Mouse (Mus musculus): Measurements from ENCODE around the gene Dcps. TPM values are rescaled to one million over a fixed set of nuclear protein-coding genes. Genes with fewer than 3 reads are reported as not detected.

The Dcps gene
- 10 to 100 TPM in 8 of 26 experiments, 1 to 10 TPM in 18; 1.2 to 21.5 (median 6.3) TPM for total RNA-seq (2018; cell fraction: chromatin; rRNA removed)
- 10 to 100 TPM; 12.9 to 22.9 (median 16.9) TPM for total RNA-seq (2018; cell fraction: cytosol; rRNA removed)
- 10 to 100 TPM in 4 of 26 experiments, 1 to 10 TPM in 22; 2.8 to 17.1 (median 7.0) TPM for total RNA-seq (2018; cell fraction: nucleus; rRNA removed)
- 19.9 to 24.5 TPM (median 20.4 TPM) in 3 replicates for polyA plus RNA-seq (2018)

- under 1% methylated on average over 38 of the region's 38 CpGs for WGBS (ENCODE audit: missing documents)
- peaks cover 9% of the 10 kb centered on the region; the same call in 1 of the 2 replicates for H3K79me2 ChIP-seq (ENCODE audit: inconsistent target)
- peak within 1 kb of the TSS; percentile 82 for H3K4me3 ChIP-seq (ENCODE audit: inconsistent target)
- peak within 1 kb of the TSS; percentile 88 for H3K27ac ChIP-seq
- H3K36me3 ChIP-seq (ENCODE audit: inconsistent target) = peaks cover 3% of the 10 kb centered on the region; the same call in 1 of the 2 replicates
These were observed at the start of gene Dcps for GRCm38 (mm10) chr9:35175251-35176123. Gene Dcps, minus strand, starts transcription at chr9:35176061.

- Histone ChIP-seq H3K79me2 (ENCODE audit: inconsistent target) (no peaks in the 10 kb centered on the region), H3K36me3 (ENCODE audit: inconsistent target) (peaks cover 20% of the 10 kb centered on the region), H3K27ac (no peak overlapping the region), H3K4me3 (ENCODE audit: inconsistent target) (no peak overlapping the region)
- 100% methylated on average over 3 of the region's 3 CpGs for WGBS (ENCODE audit: missing documents)
These were observed 47.6 kb upstream of the Dcps start for GRCm38 (mm10) chr9:35223466-35223865.

- H3K79me2 ChIP-seq (ENCODE audit: inconsistent target) = peaks cover 4% of the 10 kb centered on the region; the same call in 1 of the 2 replicates
- no peak overlapping the region for H3K27ac ChIP-seq
- H3K36me3 ChIP-seq (ENCODE audit: inconsistent target) = peaks cover 64% of the 10 kb centered on the region
- WGBS (ENCODE audit: missing documents) = 100% methylated on average over 1 of the region's 1 CpGs
- no peak overlapping the region for H3K4me3 ChIP-seq (ENCODE audit: inconsistent target)
These were observed 42.1 kb upstream of the Dcps start for GRCm38 (mm10) chr9:35217963-35218362.

DNA sequence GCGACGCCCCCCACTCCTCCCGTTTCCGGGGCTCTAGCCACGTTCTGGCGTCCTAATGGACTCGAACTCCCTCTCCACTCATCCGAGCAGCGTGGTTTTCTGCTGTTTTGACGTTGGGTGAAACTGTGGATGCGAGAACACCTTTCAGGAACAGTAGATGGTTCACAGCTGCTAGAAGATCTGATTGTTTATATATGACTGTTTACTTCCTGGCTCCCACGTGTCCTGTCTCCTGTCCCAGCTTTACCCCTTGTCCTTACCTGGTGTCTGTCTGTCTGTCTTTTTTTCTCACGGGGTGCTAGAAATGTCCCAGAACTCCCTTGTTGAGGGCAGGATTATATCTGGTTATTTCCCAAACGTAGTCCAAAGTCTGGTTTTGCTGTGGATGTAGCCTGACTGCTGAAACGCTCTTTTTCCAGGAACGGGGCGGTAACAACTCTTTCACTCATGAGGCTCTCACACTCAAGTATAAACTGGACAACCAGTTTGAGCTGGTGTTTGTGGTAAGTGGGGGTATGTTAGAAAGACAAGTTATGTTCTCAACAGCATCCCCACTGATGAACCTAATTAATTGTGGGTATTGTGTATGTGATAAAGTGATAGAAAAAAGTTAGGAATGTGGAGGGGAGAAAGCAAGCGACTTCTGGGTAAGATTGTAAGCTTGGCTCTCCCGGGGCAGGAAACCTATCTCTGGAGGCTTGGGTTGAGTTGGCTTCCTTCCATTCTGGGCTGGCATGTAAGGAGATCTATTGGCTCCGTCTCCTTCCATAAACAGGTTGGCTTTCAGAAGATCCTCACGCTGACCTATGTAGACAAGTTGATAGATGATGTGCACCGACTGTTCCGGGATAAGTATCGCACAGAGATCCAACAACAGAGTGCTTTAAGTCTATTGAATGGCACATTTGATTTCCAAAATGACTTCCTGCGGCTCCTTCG is 36.0 kb upstream of the Dcps start:
- peak overlapping the region; percentile 83 for H3K27ac ChIP-seq
- H3K4me3 ChIP-seq (ENCODE audit: inconsistent target) = peak overlapping the region; percentile 100
- WGBS (ENCODE audit: missing documents) = 31% methylated on average over 26 of the region's 26 CpGs
- peaks cover 23% of the 10 kb centered on the region for H3K79me2 ChIP-seq (ENCODE audit: inconsistent target)
- peaks cover 65% of the 10 kb centered on the region for H3K36me3 ChIP-seq (ENCODE audit: inconsistent target)

- Histone ChIP-seq H3K79me2 (ENCODE audit: inconsistent target) (peaks cover 23% of the 10 kb centered on the region), H3K27ac (peak within 1 kb of the TSS; percentile 98), H3K4me3 (ENCODE audit: inconsistent target) (peak within 1 kb of the TSS; percentile 100), H3K36me3 (ENCODE audit: inconsistent target) (peaks cover 66% of the 10 kb centered on the region)
- WGBS (ENCODE audit: missing documents) = under 1% methylated on average over 72 of the region's 72 CpGs
These were observed 34.9 kb upstream of the Dcps start, which contains the start of gene Foxred1 for GRCm38 (mm10) chr9:35210542-35211474. Gene Foxred1, minus strand, starts transcription at chr9:35211055.

GRCm38 (mm10) chr9:35204421-35204820 is 28.6 kb upstream of the Dcps start:
- Histone ChIP-seq H3K4me3 (ENCODE audit: inconsistent target) (no peak overlapping the region), H3K36me3 (ENCODE audit: inconsistent target) (peaks cover 53% of the 10 kb centered on the region)
- 97% methylated on average over 2 of the region's 2 CpGs for WGBS (ENCODE audit: missing documents)

DNA sequence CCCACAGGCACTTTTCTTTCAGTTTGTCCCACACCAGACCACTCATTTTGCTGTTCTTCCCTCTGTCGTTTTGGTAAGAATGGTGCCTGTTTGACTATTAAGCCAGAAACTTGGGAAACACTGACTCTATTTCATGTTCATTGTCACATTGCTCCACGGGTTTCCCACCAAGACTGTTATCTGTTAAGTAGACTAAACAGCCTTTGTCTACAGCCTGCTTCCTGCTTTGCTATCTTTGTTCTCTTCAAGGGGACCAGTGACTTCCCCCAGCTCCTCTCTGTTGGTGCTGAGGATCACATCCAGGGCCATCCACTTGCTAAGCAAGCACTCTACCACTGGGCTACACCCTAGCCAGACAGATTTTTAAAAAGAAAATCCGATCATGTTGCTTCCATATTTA is 27.7 kb upstream of the Dcps start:
- WGBS (ENCODE audit: missing documents) = 69% methylated on average over 3 of the region's 3 CpGs
- Histone ChIP-seq H3K27ac (no peak overlapping the region), H3K36me3 (ENCODE audit: inconsistent target) (peaks cover 46% of the 10 kb centered on the region), H3K79me2 (ENCODE audit: inconsistent target) (peaks cover 10% of the 10 kb centered on the region), H3K4me3 (ENCODE audit: inconsistent target) (no peak overlapping the region)

More at GRCm38 (mm10) chr9:35204421-35204820, 28.6 kb upstream of the Dcps start:
- Histone ChIP-seq H3K27ac (no peak overlapping the region), H3K79me2 (ENCODE audit: inconsistent target) (peaks cover under 1% of the 10 kb centered on the region; the same call in 1 of the 2 replicates)

DNA sequence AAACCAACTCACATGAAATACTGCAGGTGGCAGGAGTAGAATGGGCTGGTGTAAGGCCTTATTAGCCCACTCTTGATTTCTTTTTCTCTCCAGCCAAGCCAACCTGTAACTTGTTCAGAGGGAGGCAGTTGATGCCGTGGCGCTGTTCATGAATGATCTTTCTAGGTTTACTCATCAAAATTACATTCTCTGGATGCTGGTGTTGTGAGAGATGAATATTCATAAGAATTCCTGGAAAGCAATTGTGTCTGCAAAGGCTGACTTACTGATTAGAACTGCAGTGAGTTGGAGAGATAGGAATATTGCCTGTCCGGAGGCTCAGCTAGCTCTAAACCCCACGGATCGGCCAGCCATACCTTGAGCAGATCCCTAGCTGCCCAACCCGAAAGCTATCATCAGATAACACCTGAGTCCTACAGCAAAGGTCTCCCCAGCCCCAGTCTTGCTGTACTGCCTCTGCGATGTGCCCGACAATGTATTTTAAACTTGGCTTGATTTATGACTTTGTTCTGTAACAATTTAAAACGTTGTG is 24.7 kb upstream of the Dcps start:
- no peak overlapping the region for H3K27ac ChIP-seq
- WGBS (ENCODE audit: missing documents) = 72% methylated on average over 9 of the region's 9 CpGs
- H3K36me3 ChIP-seq (ENCODE audit: inconsistent target) = peaks cover 16% of the 10 kb centered on the region
- H3K79me2 ChIP-seq (ENCODE audit: inconsistent target) = peaks cover 28% of the 10 kb centered on the region
- no peak overlapping the region for H3K4me3 ChIP-seq (ENCODE audit: inconsistent target)

DNA sequence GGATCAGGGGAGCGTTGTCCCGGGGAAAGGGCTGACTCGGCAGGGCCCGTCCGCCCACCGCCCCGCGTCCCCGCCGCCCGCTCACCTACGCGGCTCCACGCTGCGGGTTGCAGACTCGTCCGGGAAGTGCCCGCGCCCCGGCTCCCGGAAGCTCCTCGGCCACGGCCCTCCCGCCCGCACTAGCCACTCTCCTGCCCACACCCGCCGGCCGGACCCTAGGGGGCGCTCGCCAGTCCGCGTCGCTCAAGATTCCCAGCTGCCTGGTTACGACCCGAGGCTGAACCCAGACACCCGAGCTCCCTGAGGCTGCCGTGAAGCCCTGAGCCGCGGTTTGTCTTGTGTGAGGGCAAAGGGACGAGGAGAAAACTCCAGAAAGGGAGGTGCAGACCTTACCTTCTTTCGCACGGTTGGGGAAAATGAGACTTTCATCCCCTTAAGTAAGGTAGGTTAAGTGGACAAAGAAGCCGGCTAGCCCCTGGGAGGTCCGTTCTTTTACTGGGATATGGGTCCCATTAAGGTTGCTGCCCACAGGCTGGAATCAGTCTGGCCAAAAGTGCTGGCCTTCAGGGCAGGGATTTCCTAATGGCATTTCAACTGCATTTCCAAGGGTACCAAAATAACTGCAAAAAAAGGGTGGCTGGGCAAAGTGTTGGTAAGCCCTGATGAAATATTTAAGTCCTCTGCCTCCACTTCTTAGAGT is 24.1 kb upstream of the Dcps start, which contains the start of the genes Srpr and Tirap:
Gene Srpr, plus strand, starts transcription at position 404 of the 700 bp plus-strand sequence.
Gene Tirap, minus strand, starts transcription at position 520 of the 700 bp plus-strand sequence.
- H3K79me2 ChIP-seq (ENCODE audit: inconsistent target) = peaks cover 35% of the 10 kb centered on the region
- peak within 1 kb of the TSS; percentile 66 for H3K27ac ChIP-seq
- WGBS (ENCODE audit: missing documents) = 1% methylated on average over 39 of the region's 44 CpGs
- peak within 1 kb of the TSS; percentile 85 for H3K4me3 ChIP-seq (ENCODE audit: inconsistent target)
- peaks cover 9% of the 10 kb centered on the region for H3K36me3 ChIP-seq (ENCODE audit: inconsistent target)

- Histone ChIP-seq H3K27ac (peak overlapping the region; percentile 66), H3K4me3 (ENCODE audit: inconsistent target) (peak overlapping the region; percentile 85), H3K79me2 (ENCODE audit: inconsistent target) (peaks cover 38% of the 10 kb centered on the region), H3K36me3 (ENCODE audit: inconsistent target) (peaks cover 2% of the 10 kb centered on the region)
- WGBS (ENCODE audit: missing documents) = 21% methylated on average over 18 of the region's 18 CpGs
These were observed 23.3 kb upstream of the Dcps start for GRCm38 (mm10) chr9:35198945-35199771.

DNA sequence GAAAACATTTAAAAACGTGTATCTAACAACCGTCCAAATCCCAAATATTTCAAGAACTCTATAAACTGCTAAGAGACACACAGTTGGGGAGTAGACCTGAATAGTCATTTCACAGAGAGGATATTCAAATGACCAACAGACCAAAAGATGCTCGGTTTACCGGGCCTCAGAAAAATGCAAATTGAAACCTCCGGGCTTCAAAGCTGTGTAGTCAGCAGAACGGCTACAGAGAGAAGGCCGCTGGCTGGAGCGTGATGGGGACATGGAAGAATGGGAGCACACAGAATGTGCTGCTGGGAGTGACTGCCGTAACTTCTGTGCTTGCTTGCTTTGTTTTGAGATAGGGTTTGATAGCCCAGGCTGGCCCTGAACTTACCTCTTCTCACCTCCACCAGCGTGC is 22.5 kb upstream of the Dcps start:
- 95% methylated on average over 10 of the region's 10 CpGs for WGBS (ENCODE audit: missing documents)
- Histone ChIP-seq H3K36me3 (ENCODE audit: inconsistent target) (no peaks in the 10 kb centered on the region), H3K4me3 (ENCODE audit: inconsistent target) (no peak overlapping the region), H3K27ac (no peak overlapping the region), H3K79me2 (ENCODE audit: inconsistent target) (peaks cover 38% of the 10 kb centered on the region)

GRCm38 (mm10) chr9:35197625-35198024 is 21.8 kb upstream of the Dcps start:
- peaks cover 38% of the 10 kb centered on the region for H3K79me2 ChIP-seq (ENCODE audit: inconsistent target)
- no peak overlapping the region for H3K27ac ChIP-seq
- no peak overlapping the region for H3K4me3 ChIP-seq (ENCODE audit: inconsistent target)
- 100% methylated on average over 2 of the region's 3 CpGs for WGBS (ENCODE audit: missing documents)
- H3K36me3 ChIP-seq (ENCODE audit: inconsistent target) = peaks cover 5% of the 10 kb centered on the region; the same call in 1 of the 2 replicates

All from macrophage (primary cell).